In genomic region chr11:118247359-118248095, GRCm38 (mm10) we compare ENCODE assay signal across 8 mouse cellular contexts. TPM values are rescaled to one million over a fixed set of nuclear protein-coding genes. Genes with fewer than 3 reads are reported as not detected.
DNase-seq lines count a peak whose midpoint lies in the region; ATAC-seq and TF ChIP-seq lines count a peak whose summit lies in the region.

No protein-coding gene starts in this region.

- H3K9ac ChIP-seq in intestine, embryonic 14.5 days (ENCODE audit: low read length): peak overlapping the region; percentile 79
- peak overlapping the region; percentile 87 for H3K9ac ChIP-seq in liver, embryonic 12.5 days
- H3K9ac ChIP-seq in midbrain, postnatal 0 days (replicated peaks; ENCODE audit: low read length, poor library complexity, severe bottlenecking): peak overlapping the region; percentile 75
- H3K9ac ChIP-seq in stomach, embryonic 14.5 days (replicated peaks; ENCODE audit: low read depth, low read length): peak overlapping the region; percentile 84

- peak overlapping the region; percentile 93 for H3K4me2 ChIP-seq in intestine, embryonic 14.5 days (ENCODE audit: low read length)
- peak overlapping the region; percentile 100 for H3K4me2 ChIP-seq in liver, embryonic 12.5 days
- H3K4me2 ChIP-seq in midbrain, postnatal 0 days (ENCODE audit: low read depth, low read length, poor library complexity, severe bottlenecking): peak overlapping the region; percentile 84
- peak overlapping the region; percentile 85 for H3K4me2 ChIP-seq in stomach, embryonic 14.5 days (replicated peaks; ENCODE audit: low read depth, low read length)

- no peaks in the 10 kb centered on the region for H3K27me3 ChIP-seq in intestine, embryonic 14.5 days (replicated peaks; ENCODE audit: control insufficient read depth, insufficient read depth, low read length)
- peaks cover 16% of the 10 kb centered on the region for H3K27me3 ChIP-seq in liver, embryonic 12.5 days (replicated peaks)
- no peaks in the 10 kb centered on the region for H3K27me3 ChIP-seq in midbrain, postnatal 0 days (ENCODE audit: insufficient read depth, low read length)
- no peaks in the 10 kb centered on the region for H3K27me3 ChIP-seq in stomach, embryonic 14.5 days (ENCODE audit: control insufficient read depth, insufficient read depth, low read length)

- 2% methylated on average over 43 of the region's 43 CpGs for WGBS in intestine, embryonic 14.5 days
- 4% methylated on average over 43 of the region's 43 CpGs for WGBS in liver, embryonic 12.5 days (ENCODE audit: insufficient replicate concordance)
- 2% methylated on average over 41 of the region's 43 CpGs for WGBS in midbrain, postnatal 0 days
- WGBS in stomach, embryonic 14.5 days: 1% methylated on average over 43 of the region's 43 CpGs

- peak overlapping the region; percentile 91 for H3K4me3 ChIP-seq in layer of hippocampus, adult 2 months
- H3K4me3 ChIP-seq in intestine, embryonic 14.5 days (ENCODE audit: low read depth, low read length): peak overlapping the region; percentile 80
- H3K4me3 ChIP-seq in liver, embryonic 12.5 days: peak overlapping the region; percentile 81
- peak overlapping the region; percentile 90 for H3K4me3 ChIP-seq in midbrain, postnatal 0 days (ENCODE audit: low read depth, low read length)
- peak overlapping the region; percentile 90 for H3K4me3 ChIP-seq in stomach, embryonic 14.5 days (ENCODE audit: low read depth, low read length)

- no peak for TF ChIP-seq CTCF in layer of hippocampus, adult 2 months (conservative IDR thresholded peaks at IDR 0.05)
- TF ChIP-seq CTCF in midbrain, postnatal 0 days (IDR thresholded peaks at IDR 0.05): no peak; the same call in 1 of the 2 replicates

- peak overlapping the region; percentile 84 for H3K27ac ChIP-seq in layer of hippocampus, adult 2 months
- H3K27ac ChIP-seq in intestine, embryonic 14.5 days (ENCODE audit: low read depth): peak overlapping the region; percentile 62
- H3K27ac ChIP-seq in liver, embryonic 12.5 days: peak overlapping the region; percentile 10; the same call in 1 of the 2 replicates
- H3K27ac ChIP-seq in midbrain, postnatal 0 days (ENCODE audit: low read depth, low read length): peak overlapping the region; percentile 57; the same call in 1 of the 2 replicates
- peak overlapping the region; percentile 48; the same call in 1 of the 2 replicates for H3K27ac ChIP-seq in stomach, embryonic 14.5 days (ENCODE audit: low read length)

- no peaks in the 10 kb centered on the region for H3K36me3 ChIP-seq in intestine, embryonic 14.5 days (ENCODE audit: control insufficient read depth, insufficient read depth, low read length)
- H3K36me3 ChIP-seq in liver, embryonic 12.5 days: no peaks in the 10 kb centered on the region
- H3K36me3 ChIP-seq in midbrain, postnatal 0 days (ENCODE audit: insufficient read depth, low read length): no peaks in the 10 kb centered on the region
- no peaks in the 10 kb centered on the region for H3K36me3 ChIP-seq in stomach, embryonic 14.5 days (ENCODE audit: control insufficient read depth, insufficient read depth, low read length)

- peak; percentile 28 for ATAC-seq in common myeloid progenitor, adult 5-6 weeks (replicated peaks; ENCODE audit: low read depth, poor library complexity, severe bottlenecking)
- peak; percentile 10 for ATAC-seq in intestine, embryonic 14.5 days (replicated peaks; ENCODE audit: low FRiP score, low TSS enrichment, low read depth)
- no peak for ATAC-seq in liver, embryonic 12.5 days
- ATAC-seq in midbrain, postnatal 0 days (ENCODE audit: low FRiP score): no peak
- no peak for ATAC-seq in stomach, embryonic 14.5 days (ENCODE audit: insufficient number of reproducible peaks, insufficient read depth, low FRiP score, low read depth)

- H3K4me1 ChIP-seq in intestine, embryonic 14.5 days (replicated peaks; ENCODE audit: control insufficient read depth, insufficient read depth, low read length): peaks cover 20% of the 10 kb centered on the region
- H3K4me1 ChIP-seq in liver, embryonic 12.5 days: peaks cover 32% of the 10 kb centered on the region
- H3K4me1 ChIP-seq in midbrain, postnatal 0 days (ENCODE audit: insufficient read depth, low read length): peaks cover 10% of the 10 kb centered on the region; the same call in 1 of the 2 replicates
- peaks cover 19% of the 10 kb centered on the region for H3K4me1 ChIP-seq in stomach, embryonic 14.5 days (ENCODE audit: control insufficient read depth, insufficient read depth, low read length)

- no peaks in the 10 kb centered on the region for H3K9me3 ChIP-seq in intestine, embryonic 14.5 days (ENCODE audit: control insufficient read depth, low read length)
- H3K9me3 ChIP-seq in liver, embryonic 12.5 days (replicated peaks): no peaks in the 10 kb centered on the region
- H3K9me3 ChIP-seq in midbrain, postnatal 0 days (ENCODE audit: low read length): no peaks in the 10 kb centered on the region
- H3K9me3 ChIP-seq in stomach, embryonic 14.5 days (ENCODE audit: control insufficient read depth, low read depth, low read length): no peaks in the 10 kb centered on the region

- peak in 1 of 2 experiments; percentile 30 for DNase-seq in layer of hippocampus, adult 2 months (ENCODE audit: low spot score in 2 of 2)
- no peak for DNase-seq in layer of hippocampus, postnatal 14 days (ENCODE audit: low spot score in 2 of 2)
- DNase-seq in gastrocnemius, postnatal 25 days: peak; percentile 69
- DNase-seq in intestine, embryonic 14.5 days (ENCODE audit: low spot score): peak; percentile 82
- DNase-seq in midbrain, postnatal 0 days (ENCODE audit: low spot score): peak; percentile 27

RNA-seq across cellular contexts. Expression of gene Cyth1, which starts 0.9 kb away (rescaled TPM):
- 100 to 1,000 TPM; 101 to 108 TPM for total RNA-seq in layer of hippocampus, adult 2 months (2021)
- total RNA-seq in layer of hippocampus, postnatal 14 days (2021): 10 to 100 TPM; 72.0 to 75.0 TPM
- 35.6 and 37.5 TPM in 2 replicates for total RNA-seq in common myeloid progenitor, adult 5-6 weeks (2017)
- total RNA-seq in gastrocnemius, postnatal 25 days (2021): 10 to 100 TPM; 30.0 to 32.3 TPM
- 8.3 and 9.3 TPM in 2 replicates for polyA plus RNA-seq in intestine, embryonic 14.5 days (2014; fragmentation: Nextera tagmentation; extraction: Ambion mirVana)
- polyA plus RNA-seq in liver, embryonic 12.5 days (2016; fragmentation: Nextera tagmentation; extraction: Ambion mirVana): 4.7 and 5.4 TPM in 2 replicates
- total RNA-seq in midbrain, postnatal 0 days (2014; rRNA removed): 40.2 and 54.1 TPM in 2 replicates
- polyA plus RNA-seq in midbrain, postnatal 0 days (2015; fragmentation: Nextera tagmentation; extraction: Ambion mirVana): 20.0 and 21.6 TPM in 2 replicates
- 10.6 and 10.8 TPM in 2 replicates for polyA plus RNA-seq in stomach, embryonic 14.5 days (2014; fragmentation: Nextera tagmentation; extraction: Ambion mirVana)

RNA-seq across cellular contexts. Expression of gene Usp36, which starts 42.5 kb away (rescaled TPM):
- total RNA-seq in layer of hippocampus, adult 2 months (2021): 10 to 100 TPM; 26.5 to 28.5 TPM
- total RNA-seq in layer of hippocampus, postnatal 14 days (2021): 10 to 100 TPM; 22.9 to 26.0 TPM
- total RNA-seq in common myeloid progenitor, adult 5-6 weeks (2017): 9.9 and 14.9 TPM in 2 replicates
- total RNA-seq in gastrocnemius, postnatal 25 days (2021): 10 to 100 TPM; 11.9 to 12.8 TPM
- 18.1 and 18.8 TPM in 2 replicates for polyA plus RNA-seq in intestine, embryonic 14.5 days (2014; fragmentation: Nextera tagmentation; extraction: Ambion mirVana)
- 12.5 and 14.3 TPM in 2 replicates for polyA plus RNA-seq in liver, embryonic 12.5 days (2016; fragmentation: Nextera tagmentation; extraction: Ambion mirVana)
- 13.7 and 20.4 TPM in 2 replicates for total RNA-seq in midbrain, postnatal 0 days (2014; rRNA removed)
- 10.6 and 13.1 TPM in 2 replicates for polyA plus RNA-seq in midbrain, postnatal 0 days (2015; fragmentation: Nextera tagmentation; extraction: Ambion mirVana)
- 17.5 and 19.1 TPM in 2 replicates for polyA plus RNA-seq in stomach, embryonic 14.5 days (2014; fragmentation: Nextera tagmentation; extraction: Ambion mirVana)

Comparison
In these comparisons a context has a peak if more than half of its experiments do, and no peak if none do; other contexts are left out.
1. DNase-seq: peak in gastrocnemius, postnatal 25 days (single experiment), intestine, embryonic 14.5 days (single experiment) and midbrain, postnatal 0 days (single experiment); none in layer of hippocampus, postnatal 14 days (0 of 2).
2. H3K27ac ChIP-seq: peak in every context shown above with its lines; median percentile 84 in layer of hippocampus, adult 2 months; 62 in intestine, embryonic 14.5 days; 57 in midbrain, postnatal 0 days; 48 in stomach, embryonic 14.5 days; 10 in liver, embryonic 12.5 days.
3. ATAC-seq: peak in common myeloid progenitor, adult 5-6 weeks (single experiment) and intestine, embryonic 14.5 days (single experiment); none in liver, embryonic 12.5 days (single experiment), midbrain, postnatal 0 days (single experiment) and stomach, embryonic 14.5 days (single experiment).
4. Peak in every context shown above with its lines, with median percentiles within 50 percentile points of each other: H3K4me3 ChIP-seq, H3K4me2 ChIP-seq and H3K9ac ChIP-seq.